Mouse (Mus musculus): ENCODE measurements around the gene Lasp1. TPM values are rescaled to one million over a fixed set of nuclear protein-coding genes. Genes with fewer than 3 reads are reported as not detected.

The Lasp1 gene
- polyA plus RNA-seq, 1 experiment from 2014 or later, result 138 TPM

- WGBS, result 50% methylated on average over 11 of the region's 11 CpGs
These were observed 40.8 kb downstream of the Lasp1 start for GRCm38 (mm10) chr11:97839441-97840134.

DNA sequence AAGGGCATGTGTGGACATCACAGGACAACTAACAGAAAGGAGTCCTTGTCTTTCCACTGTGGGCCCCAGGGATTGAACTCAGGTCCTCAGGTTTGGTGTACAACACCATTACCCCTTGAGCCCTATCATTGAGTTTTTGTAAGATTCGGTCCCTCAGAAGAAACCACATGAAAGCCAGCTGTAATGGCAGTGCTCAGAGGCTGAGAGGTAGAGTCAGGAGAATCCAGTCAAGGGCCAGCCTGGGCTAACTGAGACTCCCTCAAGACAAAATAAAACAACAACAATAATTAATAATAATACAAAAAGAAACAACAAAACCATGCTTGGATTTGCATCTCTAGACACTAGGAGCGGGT is 41.3 kb downstream of the Lasp1 start:
- H3K4me2 ChIP-seq (replicated peaks), result peak overlapping the region; percentile 69
- H3K4me3 ChIP-seq, result peak overlapping the region; percentile 57
- H3K36me3 ChIP-seq, result peaks cover 38% of the 10 kb centered on the region
- peak overlapping the region; percentile 76; the same call in 1 of the 2 replicates for H3K9ac ChIP-seq
- no peaks in the 10 kb centered on the region for H3K9me3 ChIP-seq
- no peak for ATAC-seq (ENCODE audit: low FRiP score, low read depth)
- H3K27me3 ChIP-seq, result no peaks in the 10 kb centered on the region
- peak overlapping the region; percentile 85; the same call in 1 of the 2 replicates for H3K27ac ChIP-seq
- peaks cover 22% of the 10 kb centered on the region for H3K4me1 ChIP-seq
- WGBS, result 74% methylated on average over 2 of the region's 2 CpGs

More at GRCm38 (mm10) chr11:97839441-97840134, 40.8 kb downstream of the Lasp1 start:
- ATAC-seq (ENCODE audit: low FRiP score, low read depth), result no peak
- peaks cover 43% of the 10 kb centered on the region for H3K36me3 ChIP-seq
- H3K9me3 ChIP-seq, result no peaks in the 10 kb centered on the region
- no peak overlapping the region for H3K9ac ChIP-seq
- no peak overlapping the region for H3K4me2 ChIP-seq (replicated peaks)
- no peak overlapping the region for H3K4me3 ChIP-seq
- peaks cover 22% of the 10 kb centered on the region for H3K4me1 ChIP-seq
- H3K27ac ChIP-seq, result peak overlapping the region; percentile 55; the same call in 1 of the 2 replicates
- no peaks in the 10 kb centered on the region for H3K27me3 ChIP-seq

DNA sequence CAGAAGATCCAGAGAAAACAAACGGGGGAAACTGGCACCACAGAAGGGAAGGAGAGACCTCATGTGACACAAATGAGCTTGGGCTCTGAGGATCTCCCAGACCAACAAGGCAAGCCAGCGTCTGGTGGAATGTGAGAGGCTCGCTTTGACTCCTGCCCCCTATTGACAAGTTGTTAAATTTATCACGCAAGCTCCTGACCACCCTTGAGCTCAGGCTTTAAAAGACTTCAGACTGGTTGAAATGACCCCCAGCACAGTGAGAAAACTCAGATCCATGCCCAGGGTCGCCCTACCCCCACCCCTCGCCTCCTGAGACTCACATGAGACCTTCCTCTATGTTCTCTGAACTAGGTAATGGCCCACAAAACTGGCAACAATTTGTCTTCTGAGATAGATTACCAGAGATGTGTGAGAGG is 41.7 kb downstream of the Lasp1 start, which contains the start of gene B230217C12Rik:
B230217C12Rik (plus strand) TSS at position 242 of the 416 bp plus-strand sequence.
- H3K27ac ChIP-seq, result peak within 1 kb of the TSS; percentile 85
- WGBS, result under 1% methylated on average over 6 of the region's 6 CpGs
- H3K9ac ChIP-seq, result peak within 1 kb of the TSS; percentile 76
- no peaks in the 10 kb centered on the region for H3K9me3 ChIP-seq
- H3K36me3 ChIP-seq, result peaks cover 34% of the 10 kb centered on the region
- H3K4me2 ChIP-seq (replicated peaks), result peak within 1 kb of the TSS; percentile 69
- peak within 1 kb of the TSS; percentile 57 for H3K4me3 ChIP-seq
- peak; percentile 29; the same call in 1 of the 2 replicates for ATAC-seq (ENCODE audit: low FRiP score, low read depth)
- H3K4me1 ChIP-seq, result peaks cover 22% of the 10 kb centered on the region
- no peaks in the 10 kb centered on the region for H3K27me3 ChIP-seq

- 2% methylated on average over 22 of the region's 22 CpGs for WGBS
- H3K9ac ChIP-seq, result peak overlapping the region; percentile 76
- ATAC-seq (ENCODE audit: low FRiP score, low read depth), result peak; percentile 93
- peaks cover 22% of the 10 kb centered on the region for H3K4me1 ChIP-seq
- H3K27ac ChIP-seq, result peak overlapping the region; percentile 85
- H3K4me3 ChIP-seq, result peak overlapping the region; percentile 57
- peaks cover 28% of the 10 kb centered on the region for H3K36me3 ChIP-seq
- peak overlapping the region; percentile 69 for H3K4me2 ChIP-seq (replicated peaks)
- no peaks in the 10 kb centered on the region for H3K9me3 ChIP-seq
- no peaks in the 10 kb centered on the region for H3K27me3 ChIP-seq
These were observed 42.3 kb downstream of the Lasp1 start for GRCm38 (mm10) chr11:97840991-97841661.

DNA sequence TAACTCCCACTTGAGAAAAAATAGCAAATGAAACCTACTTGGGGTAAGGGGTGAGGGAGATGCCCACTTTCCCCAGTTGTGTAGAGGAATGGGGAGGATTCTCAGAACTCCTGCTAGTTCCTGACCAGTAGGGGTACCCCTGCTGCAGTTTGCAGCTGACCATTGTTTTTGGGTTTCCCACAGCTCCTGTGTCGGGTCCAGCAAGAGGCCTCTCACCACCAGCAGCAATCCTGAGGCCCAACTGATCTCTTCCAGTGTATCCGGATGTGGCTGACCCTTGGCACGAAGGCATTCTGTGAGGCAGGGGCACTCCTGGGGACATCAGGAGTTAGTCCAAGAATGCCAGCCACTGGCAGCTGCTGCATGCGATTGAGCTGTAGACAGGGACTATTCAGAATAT is 43.2 kb downstream of the Lasp1 start:
- no peaks in the 10 kb centered on the region for H3K27me3 ChIP-seq
- peak overlapping the region; percentile 48; the same call in 1 of the 2 replicates for H3K9ac ChIP-seq
- H3K9me3 ChIP-seq, result no peaks in the 10 kb centered on the region
- H3K4me2 ChIP-seq (replicated peaks), result peak overlapping the region; percentile 69
- H3K4me3 ChIP-seq, result peak overlapping the region; percentile 57
- H3K4me1 ChIP-seq, result peaks cover 22% of the 10 kb centered on the region
- H3K27ac ChIP-seq, result peak overlapping the region; percentile 28; the same call in 1 of the 2 replicates
- ATAC-seq (ENCODE audit: low FRiP score, low read depth), result no peak
- H3K36me3 ChIP-seq, result peaks cover 19% of the 10 kb centered on the region
- 52% methylated on average over 4 of the region's 4 CpGs for WGBS

- no peaks in the 10 kb centered on the region for H3K27me3 ChIP-seq
- no peaks in the 10 kb centered on the region for H3K36me3 ChIP-seq
- H3K9ac ChIP-seq, result no peak overlapping the region
- H3K4me2 ChIP-seq (replicated peaks), result no peak overlapping the region
- H3K4me3 ChIP-seq, result no peak overlapping the region
- no peak overlapping the region for H3K27ac ChIP-seq
- H3K4me1 ChIP-seq, result no peaks in the 10 kb centered on the region
- 51% methylated on average over 6 of the region's 6 CpGs for WGBS
- no peaks in the 10 kb centered on the region for H3K9me3 ChIP-seq
- ATAC-seq (ENCODE audit: low FRiP score, low read depth), result no peak
These were observed 51.6 kb downstream of the Lasp1 start for GRCm38 (mm10) chr11:97850367-97850766.

DNA sequence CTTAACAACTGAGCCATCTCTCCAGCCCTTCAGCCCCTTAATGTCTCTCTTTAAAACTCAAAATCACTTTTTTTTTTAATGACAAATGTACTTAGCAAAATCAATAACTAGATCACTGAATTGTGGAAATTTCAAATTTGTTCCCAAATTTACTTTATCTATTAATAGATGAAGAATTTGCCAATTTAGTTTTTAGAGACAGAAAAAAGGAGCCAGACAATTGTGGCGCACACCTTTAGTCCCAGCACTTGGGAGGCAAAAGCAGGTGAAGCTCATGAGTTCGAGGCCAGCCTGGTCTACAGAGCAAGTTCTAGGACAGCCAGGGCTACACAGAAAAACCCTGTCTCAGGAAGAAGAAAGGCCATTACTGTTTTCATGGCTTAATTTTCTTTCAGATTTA is 52.8 kb downstream of the Lasp1 start:
- no peaks in the 10 kb centered on the region for H3K4me1 ChIP-seq
- H3K36me3 ChIP-seq, result no peaks in the 10 kb centered on the region
- WGBS, result 88% methylated on average over 2 of the region's 2 CpGs
- H3K9me3 ChIP-seq, result no peaks in the 10 kb centered on the region
- H3K27me3 ChIP-seq, result no peaks in the 10 kb centered on the region
- no peak overlapping the region for H3K4me3 ChIP-seq
- no peak overlapping the region for H3K9ac ChIP-seq
- no peak overlapping the region for H3K27ac ChIP-seq
- no peak overlapping the region for H3K4me2 ChIP-seq (replicated peaks)
- no peak for ATAC-seq (ENCODE audit: low FRiP score, low read depth)

DNA sequence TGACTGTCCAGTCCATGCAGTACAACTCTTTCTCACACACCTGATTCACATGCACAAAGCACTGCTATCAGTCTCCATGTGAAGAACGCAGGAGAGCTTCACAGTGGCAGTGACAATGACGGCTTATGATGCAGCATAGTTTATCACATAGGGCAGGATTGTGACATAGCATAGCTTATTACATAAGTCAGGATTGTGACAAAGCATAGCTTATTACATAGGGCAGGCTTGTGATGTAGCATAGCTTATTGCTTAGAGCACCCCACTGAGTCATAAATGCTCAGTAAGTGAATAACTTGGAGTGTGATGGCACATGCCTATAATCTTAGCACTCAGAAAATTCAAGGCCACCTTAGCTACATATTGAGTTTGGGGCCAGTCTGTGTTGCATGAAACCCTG is 56.7 kb downstream of the Lasp1 start:
- H3K4me1 ChIP-seq, result no peaks in the 10 kb centered on the region
- no peaks in the 10 kb centered on the region for H3K27me3 ChIP-seq
- no peak overlapping the region for H3K27ac ChIP-seq
- ATAC-seq (ENCODE audit: low FRiP score, low read depth), result no peak
- no peaks in the 10 kb centered on the region for H3K9me3 ChIP-seq
- H3K9ac ChIP-seq, result no peak overlapping the region
- H3K4me3 ChIP-seq, result no peak overlapping the region
- no peak overlapping the region for H3K4me2 ChIP-seq (replicated peaks)
- H3K36me3 ChIP-seq, result no peaks in the 10 kb centered on the region
- 94% methylated on average over 2 of the region's 2 CpGs for WGBS

DNA sequence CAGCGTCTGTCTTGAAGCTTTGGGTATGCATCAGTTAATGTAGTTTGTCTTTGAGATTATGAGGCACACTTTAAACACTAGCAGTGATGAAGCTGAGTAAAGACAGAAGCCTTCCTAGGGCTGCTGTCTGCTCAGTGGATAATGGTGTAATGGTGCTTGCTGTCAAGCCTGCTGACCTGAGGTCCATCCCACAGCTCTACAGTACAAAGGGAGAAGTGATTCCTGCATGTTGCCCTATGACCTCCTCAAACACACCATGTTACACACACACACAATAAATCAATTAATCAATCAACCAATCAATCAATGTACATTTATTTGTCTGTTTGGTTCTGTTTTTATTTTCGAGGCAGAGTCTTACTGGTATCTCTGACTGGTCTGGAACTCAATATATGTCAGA is 63.3 kb downstream of the Lasp1 start:
- H3K9ac ChIP-seq, result no peak overlapping the region
- ATAC-seq (ENCODE audit: low FRiP score, low read depth), result no peak
- WGBS, result 47% methylated on average over 2 of the region's 2 CpGs

DNA sequence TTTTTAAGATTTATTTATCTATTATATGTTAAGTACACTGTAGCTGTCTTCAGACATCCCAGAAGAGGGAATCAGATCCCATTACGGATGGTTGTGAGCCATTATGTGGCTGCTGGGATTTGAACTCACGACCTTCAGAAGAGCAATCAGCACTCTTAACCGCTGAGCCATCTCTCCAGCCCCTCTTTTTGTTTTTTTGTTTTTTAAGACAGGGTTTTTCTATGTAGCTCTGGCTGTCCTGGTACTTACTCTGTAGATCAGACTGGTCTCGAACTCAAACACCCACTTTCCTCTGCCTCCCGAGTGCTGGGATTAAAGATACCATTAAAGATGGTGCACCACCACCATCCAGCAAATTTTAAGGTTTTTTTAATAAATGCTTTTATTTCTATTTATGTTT is 66.6 kb downstream of the Lasp1 start:
- no peak for ATAC-seq (ENCODE audit: low FRiP score, low read depth)
- no peaks in the 10 kb centered on the region for H3K9me3 ChIP-seq
- H3K4me3 ChIP-seq, result no peak overlapping the region
- no peaks in the 10 kb centered on the region for H3K36me3 ChIP-seq
- no peaks in the 10 kb centered on the region for H3K4me1 ChIP-seq
- H3K9ac ChIP-seq, result no peak overlapping the region
- 87% methylated on average over 5 of the region's 5 CpGs for WGBS
- no peaks in the 10 kb centered on the region for H3K27me3 ChIP-seq
- no peak overlapping the region for H3K4me2 ChIP-seq (replicated peaks)
- no peak overlapping the region for H3K27ac ChIP-seq

More for the DNA sequence above, 63.3 kb downstream of the Lasp1 start:
- Histone ChIP-seq H3K4me3 (no peak overlapping the region), H3K9me3 (no peaks in the 10 kb centered on the region), H3K36me3 (no peaks in the 10 kb centered on the region), H3K4me1 (no peaks in the 10 kb centered on the region), H3K4me2 (replicated peaks) (no peak overlapping the region), H3K27ac (no peak overlapping the region), H3K27me3 (no peaks in the 10 kb centered on the region)

- WGBS, result 93% methylated on average over 3 of the region's 3 CpGs
- H3K27me3 ChIP-seq, result no peaks in the 10 kb centered on the region
- H3K9me3 ChIP-seq, result no peaks in the 10 kb centered on the region
- no peaks in the 10 kb centered on the region for H3K36me3 ChIP-seq
- no peaks in the 10 kb centered on the region for H3K4me1 ChIP-seq
- H3K4me2 ChIP-seq (replicated peaks), result no peak overlapping the region
- no peak for ATAC-seq (ENCODE audit: low FRiP score, low read depth)
- no peak overlapping the region for H3K9ac ChIP-seq
- H3K4me3 ChIP-seq, result no peak overlapping the region
- H3K27ac ChIP-seq, result no peak overlapping the region
These were observed 67.5 kb downstream of the Lasp1 start for GRCm38 (mm10) chr11:97866091-97866888.

DNA sequence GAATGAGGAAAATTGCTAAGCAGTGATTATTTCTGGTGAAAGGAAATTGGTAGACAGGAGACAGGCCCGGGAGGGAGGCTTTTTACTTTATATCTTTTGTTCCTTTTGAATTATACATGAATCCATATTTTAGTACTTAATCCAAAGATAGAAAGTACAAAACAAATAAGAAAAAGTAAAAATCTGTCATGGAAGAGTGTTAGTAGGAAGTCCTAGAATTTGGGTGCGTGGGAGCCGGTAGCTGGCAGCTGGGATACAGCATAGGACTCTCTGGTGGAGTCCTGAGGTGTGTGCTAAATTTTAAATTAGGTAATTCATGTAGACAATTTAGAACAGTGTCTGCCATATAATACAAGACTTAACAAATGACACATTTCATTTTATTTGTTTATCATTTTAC is 68.8 kb downstream of the Lasp1 start:
- Histone ChIP-seq H3K27me3 (no peaks in the 10 kb centered on the region), H3K27ac (no peak overlapping the region), H3K4me2 (replicated peaks) (no peak overlapping the region), H3K4me1 (no peaks in the 10 kb centered on the region), H3K4me3 (no peak overlapping the region), H3K9ac (no peak overlapping the region), H3K9me3 (no peaks in the 10 kb centered on the region), H3K36me3 (no peaks in the 10 kb centered on the region)
- WGBS, result 88% methylated on average over 3 of the region's 3 CpGs
- ATAC-seq (ENCODE audit: low FRiP score, low read depth), result no peak
